Mouse (Mus musculus) left cerebral cortex, postnatal 14 days (tissue): ENCODE measurements around the gene Phf5a. TPM values are rescaled to one million over a fixed set of nuclear protein-coding genes. Genes with fewer than 3 reads are reported as not detected.

ENCODE experiments used
- DNase-seq, 2 experiments: peaks; one replicate each; pipeline ENCODE4 v3.0.0; 2021 to 2022; ENCODE audit warnings: low spot score in 2 of 2, mixed read lengths in 1 of 2
- intact Hi-C: fragments of 180-260 bp; cut with DNase I; formaldehyde crosslinking; loops from one replicate; pipeline ENCODE4 v1.15.1; 2025
- total RNA-seq, 2 experiments: library from RNA; stranded (reverse); gene quantifications; 2 replicates each; pipeline ENCODE4 v1.2.3; 2021

Phf5a gene
- total RNA-seq, 2 experiments from 2014 or later: 31.8 to 39.8 TPM

- peak; percentile 65 to 71 for DNase-seq
- intact Hi-C loops: no loop called here
Observed at GRCm38 (mm10) chr15:81891140-81891802, 19.6 kb upstream of the Phf5a start.

- intact Hi-C loops: no loop called here
- no peak for DNase-seq
Observed at GRCm38 (mm10) chr15:81889175-81889574, 17.5 kb upstream of the Phf5a start.

GRCm38 (mm10) chr15:81886795-81887550, 15.3 kb upstream of the Phf5a start:
- intact Hi-C loops: no loop called here
- no peak for DNase-seq

GRCm38 (mm10) chr15:81885418-81885934, 13.8 kb upstream of the Phf5a start:
- no peak for DNase-seq
- intact Hi-C loops: no loop called here

- no peak for DNase-seq
- intact Hi-C loops: no loop called here
Observed at GRCm38 (mm10) chr15:81882348-81882747, 10.6 kb upstream of the Phf5a start.

- intact Hi-C loops: no loop called here
Observed at GRCm38 (mm10) chr15:81879531-81880401, 8.1 kb upstream of the Phf5a start.

GRCm38 (mm10) chr15:81872262-81873136, 788 bp upstream of the Phf5a start, which contains the start of gene Aco2:
Aco2 (plus strand) TSS chr15:81872309.
- peak; percentile 100 for DNase-seq
- intact Hi-C loops: no loop called here

More at GRCm38 (mm10) chr15:81879531-81880401, 8.1 kb upstream of the Phf5a start:
- peak; percentile 86 to 91 for DNase-seq

GRCm38 (mm10) chr15:81869985-81870384, 1.7 kb downstream of the Phf5a start:
- intact Hi-C loops: no loop called here
- no peak for DNase-seq

- no peak for DNase-seq
- intact Hi-C loops: no loop called here
Observed at GRCm38 (mm10) chr15:81864238-81864637, 7.5 kb downstream of the Phf5a start.

GRCm38 (mm10) chr15:81860471-81861135, 11.1 kb downstream of the Phf5a start:
- peak; percentile 43 to 44 for DNase-seq

GRCm38 (mm10) chr15:81859330-81860255, 12.1 kb downstream of the Phf5a start:
- intact Hi-C loops: no loop called here

More at GRCm38 (mm10) chr15:81860471-81861135, 11.1 kb downstream of the Phf5a start:
- intact Hi-C loops: no loop called here

GRCm38 (mm10) chr15:81858517-81859329, 13.0 kb downstream of the Phf5a start, which contains the start of gene Tob2:
Tob2 (minus strand) TSS chr15:81858796.
- DNase-seq: peak; percentile 70 to 80
- intact Hi-C loops: no loop called here

More at GRCm38 (mm10) chr15:81859330-81860255, 12.1 kb downstream of the Phf5a start:
- DNase-seq: peak; percentile 89 to 98

- intact Hi-C loops: no loop called here
- peak; percentile 90 to 94 for DNase-seq
Observed at GRCm38 (mm10) chr15:81858138-81858516, 13.6 kb downstream of the Phf5a start.

- intact Hi-C loops: no loop called here
Observed at GRCm38 (mm10) chr15:81857724-81858116, 14.0 kb downstream of the Phf5a start.

GRCm38 (mm10) chr15:81856938-81857723, 14.6 kb downstream of the Phf5a start:
- DNase-seq: no peak
- intact Hi-C loops: no loop called here

More at GRCm38 (mm10) chr15:81857724-81858116, 14.0 kb downstream of the Phf5a start:
- DNase-seq: no peak
